Mouse (Mus musculus): ENCODE results near the gene Olfr628. TPM values are rescaled to one million over a fixed set of nuclear protein-coding genes. Genes with fewer than 3 reads are reported as not detected.

Gene Olfr628
- polyA plus RNA-seq, 1 experiment, result not detected

- Histone ChIP-seq H3ac (ENCODE audit: control insufficient read depth, insufficient read length) (no peak within 1 kb of the TSS), H3K4me2 (ENCODE audit: low read depth) (no peak within 1 kb of the TSS), H3K79me2 (ENCODE audit: control insufficient read depth, insufficient read depth) (no peaks in the 10 kb centered on the region), H3K36me3 (ENCODE audit: control insufficient read depth, insufficient read depth) (no peaks in the 10 kb centered on the region), H3K27me3 (ENCODE audit: control insufficient read depth, insufficient read depth, insufficient read length) (no peaks in the 10 kb centered on the region), H3K4me3 (no peak within 1 kb of the TSS)
- TF ChIP-seq SRF (IDR thresholded peaks at IDR 0.05; ENCODE audit: control insufficient read depth, insufficient read length, low read depth) (no peak), MYOD1 (IDR thresholded peaks at IDR 0.05; ENCODE audit: control insufficient read depth in 1 of 3, insufficient read length in 2 of 3, low read depth in 2 of 3) (no peak), MAX (IDR thresholded peaks at IDR 0.05; ENCODE audit: low read depth) (no peak), REST (IDR thresholded peaks at IDR 0.05; ENCODE audit: insufficient read depth, insufficient read length) (no peak), TCF3 (IDR thresholded peaks at IDR 0.05; ENCODE audit: insufficient read length, low read depth) (no peak), USF1 (IDR thresholded peaks at IDR 0.05; ENCODE audit: low read depth) (no peak), MYOG (IDR thresholded peaks at IDR 0.05; ENCODE audit: control insufficient read depth in 1 of 3, insufficient read depth in 1 of 3, insufficient read length in 2 of 3, low read depth in 2 of 3) (no peak), TCF12 (IDR thresholded peaks at IDR 0.05; ENCODE audit: insufficient read depth, poor library complexity, severe bottlenecking) (no peak), CEBPB (IDR thresholded peaks at IDR 0.05; ENCODE audit: insufficient read depth, poor library complexity, severe bottlenecking) (no peak)
These were observed 49.4 kb downstream of the Olfr628 start, which contains the start of gene Olfr68 for GRCm38 (mm10) chr7:103779598-103779997. Gene Olfr68, minus strand, starts transcription at chr7:103779698.

Other genes starting within 250 kb of the Olfr628 start
- gene Olfr609, start 232.3 kb upstream of the Olfr628 start, polyA plus RNA-seq (2012; fragmentation: generic; extraction: Trizol), result not detected
- not detected for gene Olfr610, start 218.3 kb upstream of the Olfr628 start, polyA plus RNA-seq (2012; fragmentation: generic; extraction: Trizol)
- not detected for gene Olfr611, start 209.5 kb upstream of the Olfr628 start, polyA plus RNA-seq (2012; fragmentation: generic; extraction: Trizol)
- not detected for gene Olfr612, start 187.7 kb upstream of the Olfr628 start, polyA plus RNA-seq (2012; fragmentation: generic; extraction: Trizol)
- not detected for gene Olfr613, start 182.3 kb upstream of the Olfr628 start, polyA plus RNA-seq (2012; fragmentation: generic; extraction: Trizol)
- not detected for gene Olfr615, start 174.3 kb upstream of the Olfr628 start, polyA plus RNA-seq (2012; fragmentation: generic; extraction: Trizol)
- gene Olfr616, start 161.2 kb upstream of the Olfr628 start, polyA plus RNA-seq (2012; fragmentation: generic; extraction: Trizol), result not detected
- not detected for gene Olfr617, start 157.3 kb upstream of the Olfr628 start, polyA plus RNA-seq (2012; fragmentation: generic; extraction: Trizol)
- not detected for gene Olfr618, start 140.3 kb upstream of the Olfr628 start, polyA plus RNA-seq (2012; fragmentation: generic; extraction: Trizol)
- gene Olfr619, start 129.8 kb upstream of the Olfr628 start, polyA plus RNA-seq (2012; fragmentation: generic; extraction: Trizol), result not detected
- not detected for gene Olfr620, start 117.8 kb upstream of the Olfr628 start, polyA plus RNA-seq (2012; fragmentation: generic; extraction: Trizol)
- gene Olfr622, start 87.7 kb upstream of the Olfr628 start, polyA plus RNA-seq (2012; fragmentation: generic; extraction: Trizol), result not detected
- gene Olfr623, start 66.7 kb upstream of the Olfr628 start, polyA plus RNA-seq (2012; fragmentation: generic; extraction: Trizol), result not detected
- gene Olfr624, start 59.2 kb upstream of the Olfr628 start, polyA plus RNA-seq (2012; fragmentation: generic; extraction: Trizol), result not detected
- not detected for gene Olfr625-ps1, start 47.7 kb upstream of the Olfr628 start, polyA plus RNA-seq (2012; fragmentation: generic; extraction: Trizol)
- not detected for gene Olfr243, start 15.7 kb upstream of the Olfr628 start, polyA plus RNA-seq (2012; fragmentation: generic; extraction: Trizol)
- gene Olfr629, start 14.6 kb downstream of the Olfr628 start, polyA plus RNA-seq (2012; fragmentation: generic; extraction: Trizol), result not detected
- gene Olfr630, start 27.0 kb downstream of the Olfr628 start, polyA plus RNA-seq (2012; fragmentation: generic; extraction: Trizol), result not detected
- gene Olfr69, start 41.2 kb downstream of the Olfr628 start, polyA plus RNA-seq (2012; fragmentation: generic; extraction: Trizol), result not detected
- gene Olfr68, start 49.3 kb downstream of the Olfr628 start, polyA plus RNA-seq (2012; fragmentation: generic; extraction: Trizol), result not detected
- gene Olfr67, start 61.4 kb downstream of the Olfr628 start, polyA plus RNA-seq (2012; fragmentation: generic; extraction: Trizol), result not detected
- not detected for gene Hbb-bt, start 83.6 kb downstream of the Olfr628 start, polyA plus RNA-seq (2012; fragmentation: generic; extraction: Trizol)
- gene Hbb-bs, start 97.7 kb downstream of the Olfr628 start, polyA plus RNA-seq (2012; fragmentation: generic; extraction: Trizol), result not detected
- not detected for gene Hbb-bh2, start 110.1 kb downstream of the Olfr628 start, polyA plus RNA-seq (2012; fragmentation: generic; extraction: Trizol)
- gene Hbb-bh1, start 112.8 kb downstream of the Olfr628 start, polyA plus RNA-seq (2012; fragmentation: generic; extraction: Trizol), result not detected
- not detected for gene Hbb-y, start 122.8 kb downstream of the Olfr628 start, polyA plus RNA-seq (2012; fragmentation: generic; extraction: Trizol)
- gene Olfr66, start 155.9 kb downstream of the Olfr628 start, polyA plus RNA-seq (2012; fragmentation: generic; extraction: Trizol), result not detected
- gene Olfr64, start 164.1 kb downstream of the Olfr628 start, polyA plus RNA-seq (2012; fragmentation: generic; extraction: Trizol), result not detected
- gene Olfr65, start 173.1 kb downstream of the Olfr628 start, polyA plus RNA-seq (2012; fragmentation: generic; extraction: Trizol), result not detected
- gene Olfr631, start 198.5 kb downstream of the Olfr628 start, polyA plus RNA-seq (2012; fragmentation: generic; extraction: Trizol), result not detected
- not detected for gene Olfr632, start 204.0 kb downstream of the Olfr628 start, polyA plus RNA-seq (2012; fragmentation: generic; extraction: Trizol)
- gene Olfr633, start 214.1 kb downstream of the Olfr628 start, polyA plus RNA-seq (2012; fragmentation: generic; extraction: Trizol), result not detected
- gene Olfr635, start 240.8 kb downstream of the Olfr628 start, polyA plus RNA-seq (2012; fragmentation: generic; extraction: Trizol), result not detected